Mouse (Mus musculus): Measurements from ENCODE around the gene Ube2v1. TPM values are rescaled to one million over a fixed set of nuclear protein-coding genes. Genes with fewer than 3 reads are reported as not detected.

Ube2v1 gene
- total and polyA plus RNA-seq, 3 experiments: 164 to 343 TPM; not detected in 1

- H3K4me1 ChIP-seq (ENCODE audit: control insufficient read depth in 1 of 2, insufficient read depth in 2 of 2, low read length in 2 of 2): peaks cover 0 to 16% of the 10 kb centered on the region in 2 experiments; a peak in 3 of 4 replicates
- TF ChIP-seq POLR2A (IDR thresholded peaks at IDR 0.05; ENCODE audit: control insufficient read depth in 1 of 2, insufficient read depth in 1 of 2, low read depth in 1 of 2, low read length in 2 of 2, poor library complexity in 1 of 2) (no peak), HCFC1 (IDR thresholded peaks at IDR 0.05; ENCODE audit: low read depth, low read length) (no peak), SMC3 (IDR thresholded peaks at IDR 0.05; ENCODE audit: low read depth, low read length) (no peak), NELFE (IDR thresholded peaks at IDR 0.05; ENCODE audit: low read depth, low read length) (no peak), CHD2 (IDR thresholded peaks at IDR 0.05; ENCODE audit: low read length) (no peak), TBP (IDR thresholded peaks at IDR 0.05; ENCODE audit: low read depth, low read length) (no peak), ELF1 (IDR thresholded peaks at IDR 0.05; ENCODE audit: low read depth, low read length) (no peak), BHLHE40 (IDR thresholded peaks at IDR 0.05; ENCODE audit: borderline replicate concordance, low read depth, low read length) (no peak), E2F4 (IDR thresholded peaks at IDR 0.05; ENCODE audit: borderline replicate concordance, low read depth, low read length) (no peak), USF1 (IDR thresholded peaks at IDR 0.05; ENCODE audit: low read depth, low read length) (no peak), UBTF (IDR thresholded peaks at IDR 0.05; ENCODE audit: borderline replicate concordance, insufficient read depth, low read depth, low read length) (no peak), RAD21 (IDR thresholded peaks at IDR 0.05; ENCODE audit: low read depth, low read length) (no peak), MAFK (IDR thresholded peaks at IDR 0.05; ENCODE audit: borderline replicate concordance, low read depth, low read length) (no peak), CTCF (IDR thresholded peaks at IDR 0.05 in 2 of 3, conservative IDR thresholded peaks at IDR 0.05 in 1 of 3; ENCODE audit: control insufficient read depth in 1 of 3, insufficient read depth in 1 of 3, low read depth in 2 of 3, low read length in 3 of 3, poor library complexity in 1 of 3, severe bottlenecking in 1 of 3) (no peak), POLR2AphosphoS5 (IDR thresholded peaks at IDR 0.05; ENCODE audit: borderline replicate concordance, low read depth, low read length) (no peak)
- H3K9ac ChIP-seq (ENCODE audit: control insufficient read depth, low read depth, low read length, poor library complexity, severe bottlenecking): no peak overlapping the region
- H3K36me3 ChIP-seq (ENCODE audit: control insufficient read depth in 1 of 2, insufficient read depth in 2 of 2, low read length in 2 of 2): peaks cover 0 to 2% of the 10 kb centered on the region in 2 experiments; a peak in 2 of 4 replicates
- H3K4me3 ChIP-seq (ENCODE audit: control insufficient read depth in 1 of 2, insufficient read depth in 1 of 2, low read depth in 2 of 2, low read length in 2 of 2): no peak overlapping the region
- no peaks in the 10 kb centered on the region for H3K9me3 ChIP-seq (replicated peaks; ENCODE audit: insufficient read depth, low read length)
- H3K79me2 ChIP-seq (ENCODE audit: control insufficient read depth, insufficient read depth, low read length, poor library complexity): peaks cover 10% of the 10 kb centered on the region
- no peaks in the 10 kb centered on the region for H3K27me3 ChIP-seq (ENCODE audit: control insufficient read depth in 1 of 2, insufficient read depth in 2 of 2, low read length in 2 of 2)
- no peak overlapping the region for H3K27ac ChIP-seq (ENCODE audit: control insufficient read depth, low read depth, low read length)
- DNase-seq (ENCODE audit: low read depth, low spot score): no peak
These were observed 27.4 kb upstream of the Ube2v1 start for GRCm38 (mm10) chr2:167659177-167659846.

- peaks cover 0 to 16% of the 10 kb centered on the region in 2 experiments; a peak in 3 of 4 replicates for H3K4me1 ChIP-seq (ENCODE audit: control insufficient read depth in 1 of 2, insufficient read depth in 2 of 2, low read length in 2 of 2)
- H3K27me3 ChIP-seq (ENCODE audit: control insufficient read depth in 1 of 2, insufficient read depth in 2 of 2, low read length in 2 of 2): no peaks in the 10 kb centered on the region
- no peaks in the 10 kb centered on the region for H3K9me3 ChIP-seq (replicated peaks; ENCODE audit: insufficient read depth, low read length)
- H3K27ac ChIP-seq (ENCODE audit: control insufficient read depth, low read depth, low read length): no peak overlapping the region
- H3K79me2 ChIP-seq (ENCODE audit: control insufficient read depth, insufficient read depth, low read length, poor library complexity): peaks cover 10% of the 10 kb centered on the region
- DNase-seq (ENCODE audit: low read depth, low spot score): no peak
- no peak overlapping the region for H3K4me3 ChIP-seq (ENCODE audit: control insufficient read depth in 1 of 2, insufficient read depth in 1 of 2, low read depth in 2 of 2, low read length in 2 of 2)
- H3K36me3 ChIP-seq (ENCODE audit: control insufficient read depth in 1 of 2, insufficient read depth in 2 of 2, low read length in 2 of 2): peaks cover 0 to 2% of the 10 kb centered on the region in 2 experiments; a peak in 2 of 4 replicates
- H3K9ac ChIP-seq (ENCODE audit: control insufficient read depth, low read depth, low read length, poor library complexity, severe bottlenecking): no peak overlapping the region
- TF ChIP-seq MAFK (IDR thresholded peaks at IDR 0.05; ENCODE audit: borderline replicate concordance, low read depth, low read length) (no peak), POLR2AphosphoS2 (IDR thresholded peaks at IDR 0.05; ENCODE audit: low read length) (no peak), SMC3 (IDR thresholded peaks at IDR 0.05; ENCODE audit: low read depth, low read length) (no peak), USF1 (IDR thresholded peaks at IDR 0.05; ENCODE audit: low read depth, low read length) (no peak), POLR2A (IDR thresholded peaks at IDR 0.05; ENCODE audit: control insufficient read depth in 1 of 2, insufficient read depth in 1 of 2, low read depth in 1 of 2, low read length in 2 of 2, poor library complexity in 1 of 2) (no peak), ZNF384 (IDR thresholded peaks at IDR 0.05; ENCODE audit: low read depth, low read length) (no peak)
These were observed 26.8 kb upstream of the Ube2v1 start for GRCm38 (mm10) chr2:167658712-167659111.
